Mouse (Mus musculus): ENCODE data around the gene Grik3. TPM values are rescaled to one million over a fixed set of nuclear protein-coding genes. Genes with fewer than 3 reads are reported as not detected.

The Grik3 gene
- total and polyA plus RNA-seq, 2 experiments from 2014 or later, result 0.07 to 0.11 TPM

- 57% methylated on average over 5 of the region's 5 CpGs for WGBS
- TF ChIP-seq CTCF (IDR thresholded peaks at IDR 0.05; ENCODE audit: low read depth), result no peak
- no peak for TF ChIP-seq EP300 (IDR thresholded peaks at IDR 0.05; ENCODE audit: low read depth)
- Histone ChIP-seq H3K9me3 (replicated peaks; ENCODE audit: control insufficient read depth, low read length) (no peaks in the 10 kb centered on the region), H3K27ac (ENCODE audit: low read depth) (no peak overlapping the region), H3K4me1 (ENCODE audit: control insufficient read depth, insufficient read depth) (0 out of 2 replicates have a peak, but pooled peaks cover 5% of the 10 kb centered on the region), H3K27me3 (ENCODE audit: control insufficient read depth, insufficient read depth, low read length) (no peaks in the 10 kb centered on the region), H3K4me2 (ENCODE audit: low read depth, low read length) (no peak overlapping the region), H3K4me3 (ENCODE audit: low read depth, low read length) (no peak overlapping the region), H3K9ac (replicated peaks; ENCODE audit: low read depth, low read length) (no peak overlapping the region), H3K36me3 (replicated peaks; ENCODE audit: control insufficient read depth, insufficient read depth, low read length) (no peaks in the 10 kb centered on the region)
- no peak for ATAC-seq (ENCODE audit: insufficient read depth, low read depth)
- DNase-seq (ENCODE audit: low spot score), result no peak
Observed at GRCm38 (mm10) chr4:125456506-125456905, 34.0 kb upstream of the Grik3 start.

- DNase-seq (ENCODE audit: low spot score) (no peak), ATAC-seq (ENCODE audit: insufficient read depth, low read depth) (no peak)
- H3K4me2 ChIP-seq (ENCODE audit: low read depth, low read length), result no peak overlapping the region
- no peaks in the 10 kb centered on the region for H3K4me1 ChIP-seq (ENCODE audit: control insufficient read depth, insufficient read depth)
- H3K36me3 ChIP-seq (replicated peaks; ENCODE audit: control insufficient read depth, insufficient read depth, low read length), result no peaks in the 10 kb centered on the region
- 0 out of 2 replicates have a peak, but pooled peaks cover 2% of the 10 kb centered on the region for H3K27me3 ChIP-seq (ENCODE audit: control insufficient read depth, insufficient read depth, low read length)
- TF ChIP-seq EP300 (IDR thresholded peaks at IDR 0.05; ENCODE audit: low read depth) (no peak), CTCF (IDR thresholded peaks at IDR 0.05; ENCODE audit: low read depth) (no peak)
- WGBS, result 33% methylated on average over 11 of the region's 11 CpGs
- H3K4me3 ChIP-seq (ENCODE audit: low read depth, low read length), result no peak overlapping the region
- H3K9me3 ChIP-seq (replicated peaks; ENCODE audit: control insufficient read depth, low read length), result no peaks in the 10 kb centered on the region
- no peak overlapping the region for H3K27ac ChIP-seq (ENCODE audit: low read depth)
- H3K9ac ChIP-seq (replicated peaks; ENCODE audit: low read depth, low read length), result no peak overlapping the region
Observed at GRCm38 (mm10) chr4:125457152-125458093, 33.1 kb upstream of the Grik3 start.

- 0 out of 2 replicates have a peak, but pooled peaks cover 4% of the 10 kb centered on the region for H3K27me3 ChIP-seq (ENCODE audit: control insufficient read depth, insufficient read depth, low read length)
Observed at GRCm38 (mm10) chr4:125459791-125460190, 30.7 kb upstream of the Grik3 start.

DNA sequence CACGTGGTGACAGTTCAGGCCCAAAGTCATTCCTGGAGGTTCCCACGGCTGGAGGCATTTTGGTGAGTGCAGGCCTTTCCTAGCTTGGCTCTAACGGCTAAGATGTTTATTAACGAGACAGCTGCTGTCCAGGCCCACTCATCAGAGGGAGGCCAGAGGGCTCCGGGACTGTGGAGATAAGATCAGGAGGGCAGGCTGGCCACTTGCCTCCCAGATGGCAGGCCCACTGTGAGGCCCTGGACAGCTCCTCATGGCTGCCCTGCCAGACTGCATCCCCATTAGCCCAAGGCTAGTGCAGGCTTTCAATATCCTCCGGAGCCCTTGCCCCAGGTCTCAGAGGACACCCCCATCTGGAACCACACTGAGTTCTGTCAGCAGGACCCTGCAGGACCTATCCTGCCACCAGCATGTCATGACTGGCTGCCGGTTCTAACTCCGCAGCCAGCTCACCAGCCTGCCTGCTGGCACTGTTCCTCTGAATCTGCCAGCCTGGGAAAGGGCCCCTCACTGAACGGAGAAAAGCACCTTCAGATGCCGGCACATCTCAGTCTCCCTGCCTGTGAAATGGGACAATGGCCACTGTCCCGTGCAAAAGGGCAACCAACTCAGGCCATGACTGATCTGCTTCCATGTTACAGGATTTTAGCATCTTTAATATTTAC is 20.7 kb upstream of the Grik3 start:
- no peak overlapping the region for H3K4me2 ChIP-seq (ENCODE audit: low read depth, low read length)
- H3K36me3 ChIP-seq (replicated peaks; ENCODE audit: control insufficient read depth, insufficient read depth, low read length), result no peaks in the 10 kb centered on the region
- no peak overlapping the region for H3K9ac ChIP-seq (replicated peaks; ENCODE audit: low read depth, low read length)
- H3K9me3 ChIP-seq (replicated peaks; ENCODE audit: control insufficient read depth, low read length), result no peaks in the 10 kb centered on the region
- no peaks in the 10 kb centered on the region for H3K27me3 ChIP-seq (ENCODE audit: control insufficient read depth, insufficient read depth, low read length)
- ATAC-seq (ENCODE audit: insufficient read depth, low read depth), result no peak
- H3K4me1 ChIP-seq (ENCODE audit: control insufficient read depth, insufficient read depth), result no peaks in the 10 kb centered on the region
- no peak for DNase-seq (ENCODE audit: low spot score)
- no peak overlapping the region for H3K4me3 ChIP-seq (ENCODE audit: low read depth, low read length)
- TF ChIP-seq EP300 (IDR thresholded peaks at IDR 0.05; ENCODE audit: low read depth) (no peak), CTCF (IDR thresholded peaks at IDR 0.05; ENCODE audit: low read depth) (no peak)
- WGBS, result 40% methylated on average over 11 of the region's 11 CpGs
- H3K27ac ChIP-seq (ENCODE audit: low read depth), result no peak overlapping the region

More at GRCm38 (mm10) chr4:125459791-125460190, 30.7 kb upstream of the Grik3 start:
- H3K9ac ChIP-seq (replicated peaks; ENCODE audit: low read depth, low read length), result no peak overlapping the region
- H3K4me3 ChIP-seq (ENCODE audit: low read depth, low read length), result no peak overlapping the region
- no peaks in the 10 kb centered on the region for H3K36me3 ChIP-seq (replicated peaks; ENCODE audit: control insufficient read depth, insufficient read depth, low read length)
- H3K27ac ChIP-seq (ENCODE audit: low read depth), result no peak overlapping the region
- TF ChIP-seq EP300 (IDR thresholded peaks at IDR 0.05; ENCODE audit: low read depth) (no peak), CTCF (IDR thresholded peaks at IDR 0.05; ENCODE audit: low read depth) (no peak)
- no peak for ATAC-seq (ENCODE audit: insufficient read depth, low read depth)
- 69% methylated on average over 9 of the region's 9 CpGs for WGBS
- H3K4me1 ChIP-seq (ENCODE audit: control insufficient read depth, insufficient read depth), result no peaks in the 10 kb centered on the region
- no peak overlapping the region for H3K4me2 ChIP-seq (ENCODE audit: low read depth, low read length)
- H3K9me3 ChIP-seq (replicated peaks; ENCODE audit: control insufficient read depth, low read length), result no peaks in the 10 kb centered on the region
- no peak for DNase-seq (ENCODE audit: low spot score)

DNA sequence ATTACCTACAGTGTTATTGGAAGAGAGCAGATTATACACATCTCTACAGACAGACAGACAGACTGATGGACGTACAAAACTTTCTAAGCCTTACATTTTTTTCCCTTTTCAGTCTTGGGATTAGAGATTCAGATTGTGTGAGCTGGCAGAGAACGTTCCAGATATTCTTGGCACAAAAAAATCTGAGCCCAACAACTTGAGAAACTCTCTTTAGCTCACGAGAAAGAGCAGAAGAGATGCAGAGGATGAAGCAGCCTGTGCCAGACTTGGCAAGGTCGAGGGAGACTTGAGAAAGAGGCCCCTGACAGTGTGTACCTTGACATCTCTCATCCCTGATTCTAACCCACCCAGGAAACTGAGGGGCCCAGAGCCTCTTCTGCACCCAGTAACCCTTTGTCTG is 15.6 kb upstream of the Grik3 start:
- no peak for DNase-seq (ENCODE audit: low spot score)
- no peak overlapping the region for H3K9ac ChIP-seq (replicated peaks; ENCODE audit: low read depth, low read length)
- ATAC-seq (ENCODE audit: insufficient read depth, low read depth), result no peak
- 52% methylated on average over 4 of the region's 4 CpGs for WGBS
- H3K4me1 ChIP-seq (ENCODE audit: control insufficient read depth, insufficient read depth), result no peaks in the 10 kb centered on the region
- no peak overlapping the region for H3K4me3 ChIP-seq (ENCODE audit: low read depth, low read length)
- H3K36me3 ChIP-seq (replicated peaks; ENCODE audit: control insufficient read depth, insufficient read depth, low read length), result no peaks in the 10 kb centered on the region
- H3K9me3 ChIP-seq (replicated peaks; ENCODE audit: control insufficient read depth, low read length), result no peaks in the 10 kb centered on the region
- TF ChIP-seq CTCF (IDR thresholded peaks at IDR 0.05; ENCODE audit: low read depth) (no peak), EP300 (IDR thresholded peaks at IDR 0.05; ENCODE audit: low read depth) (no peak)
- peaks cover 15% of the 10 kb centered on the region for H3K27me3 ChIP-seq (ENCODE audit: control insufficient read depth, insufficient read depth, low read length)
- no peak overlapping the region for H3K4me2 ChIP-seq (ENCODE audit: low read depth, low read length)
- H3K27ac ChIP-seq (ENCODE audit: low read depth), result no peak overlapping the region
